Mouse (Mus musculus) midbrain, embryonic 11.5 days (tissue): ENCODE results near the gene Eef1a2. TPM values are rescaled to one million over a fixed set of nuclear protein-coding genes. Genes with fewer than 3 reads are reported as not detected.
A peak's percentile ranks its signal among the peaks of the same experiment; 100 is the strongest.

Source experiments
- ATAC-seq: fragments of 200-750 bp; cut with Nextera tagmentation; 2 replicates; pipeline ENCODE4 v1.8.0; 2017; ENCODE audit warnings: moderate TSS enrichment, moderate library complexity; ENCODE audit not compliant: low FRiP score
- DNase-seq: peaks from one replicate; pipeline ENCODE4 v3.0.0; 2015; ENCODE audit warnings: low spot score; ENCODE audit errors: missing footprints
- H3K27ac ChIP-seq: fragments of 300-500 bp; sonication (generic); 2 replicates; pipeline ENCODE4 v1.5.1; 2014; ENCODE audit warnings: low read depth, low read length
- H3K27me3 ChIP-seq: fragments of 300-500 bp; sonication (generic); 2 replicates; pipeline ENCODE4 v1.6.1; 2014; ENCODE audit warnings: mild to moderate bottlenecking, low read length, moderate library complexity, mixed read lengths; ENCODE audit not compliant: control insufficient read depth, insufficient read depth
- H3K36me3 ChIP-seq: fragments of 300-500 bp; sonication (generic); 2 replicates; pipeline ENCODE4 v1.6.1; 2014; ENCODE audit warnings: mild to moderate bottlenecking, low read length, moderate library complexity, mixed read lengths; ENCODE audit not compliant: control insufficient read depth, insufficient read depth
- H3K4me1 ChIP-seq: fragments of 300-500 bp; sonication (generic); 2 replicates; pipeline ENCODE4 v1.6.1; 2014; ENCODE audit warnings: low read length; ENCODE audit not compliant: control insufficient read depth, insufficient read depth
- H3K4me2 ChIP-seq: fragments of 300-500 bp; sonication (generic); 2 replicates; pipeline ENCODE4 v1.6.1; 2014; ENCODE audit warnings: mild to moderate bottlenecking, moderate library complexity
- H3K4me3 ChIP-seq: fragments of 300-500 bp; sonication (generic); 2 replicates; pipeline ENCODE4 v1.5.1; 2014; ENCODE audit warnings: low read depth, low read length
- H3K9ac ChIP-seq: fragments of 300-500 bp; sonication (generic); 2 replicates; pipeline ENCODE4 v1.6.1; 2014; ENCODE audit warnings: low read length
- H3K9me3 ChIP-seq: fragments of 300-500 bp; sonication (generic); 2 replicates; pipeline ENCODE4 v1.6.1; 2016; ENCODE audit warnings: low read length; ENCODE audit not compliant: control insufficient read depth
- WGBS: fragments of 180-500 bp; shearing (Covaris S2); extraction: QIAGEN DNeasy Blood & Tissue Kit; methylation state at CpG from one replicate; pipeline ENCODE4 v1.1.7; 2014; 5-methylcytosine and 5-hydroxymethylcytosine counted together
- polyA plus RNA-seq: library from polyadenylated mRNA; unstranded; fragments of >200 nt; fragmentation: Nextera tagmentation; extraction: Ambion mirVana; gene quantifications from 2 replicates; pipeline ENCODE4 v1.2.1, GENCODE M21; 2014

Gene Eef1a2
- 0.87 and 0.94 TPM in 2 replicates for polyA plus RNA-seq

GRCm38 (mm10) chr2:181156248-181157121 lies at the start of gene Eef1a2:
TSS of gene Eef1a2 (minus strand) at chr2:181157014.
- Histone ChIP-seq H3K36me3 (no peaks in the 10 kb centered on the region), H3K4me1 (peaks cover 15% of the 10 kb centered on the region), H3K9me3 (no peaks in the 10 kb centered on the region), H3K9ac (peak within 1 kb of the TSS; percentile 64), H3K4me3 (peak within 1 kb of the TSS; percentile 38), H3K27ac (no peak within 1 kb of the TSS), H3K27me3 (peaks cover 16% of the 10 kb centered on the region), H3K4me2 (peak within 1 kb of the TSS; percentile 60)
- peak; percentile 88 for DNase-seq
- 4% methylated on average over 55 of the region's 55 CpGs for WGBS
- ATAC-seq, result peak; percentile 46; the same call in 1 of the 2 replicates

GRCm38 (mm10) chr2:181206118-181206517 lies 49.3 kb upstream of the Eef1a2 start:
- H3K4me1 ChIP-seq, result no peaks in the 10 kb centered on the region
- no peaks in the 10 kb centered on the region; the same call in 1 of the 2 replicates for H3K27me3 ChIP-seq
- DNase-seq, result no peak
- ATAC-seq, result no peak
- no peaks in the 10 kb centered on the region for H3K36me3 ChIP-seq
- H3K9ac ChIP-seq, result no peak overlapping the region
- H3K4me3 ChIP-seq, result no peak overlapping the region
- WGBS, result 82% methylated on average over 9 of the region's 9 CpGs
- H3K27ac ChIP-seq, result no peak overlapping the region
- H3K9me3 ChIP-seq, result no peaks in the 10 kb centered on the region
- no peak overlapping the region for H3K4me2 ChIP-seq

GRCm38 (mm10) chr2:181205678-181206077 lies 48.9 kb upstream of the Eef1a2 start:
- 90% methylated on average over 5 of the region's 5 CpGs for WGBS
- DNase-seq (no peak), ATAC-seq (no peak)
- Histone ChIP-seq H3K9ac (no peak overlapping the region), H3K4me1 (no peaks in the 10 kb centered on the region), H3K4me3 (no peak overlapping the region), H3K36me3 (no peaks in the 10 kb centered on the region), H3K4me2 (no peak overlapping the region), H3K27ac (no peak overlapping the region), H3K9me3 (no peaks in the 10 kb centered on the region), H3K27me3 (no peaks in the 10 kb centered on the region)

- no peaks in the 10 kb centered on the region for H3K4me1 ChIP-seq
- no peaks in the 10 kb centered on the region for H3K9me3 ChIP-seq
- H3K27me3 ChIP-seq, result no peaks in the 10 kb centered on the region
- H3K4me2 ChIP-seq, result no peak overlapping the region
- 81% methylated on average over 6 of the region's 6 CpGs for WGBS
- DNase-seq (no peak), ATAC-seq (no peak)
- no peaks in the 10 kb centered on the region for H3K36me3 ChIP-seq
- H3K4me3 ChIP-seq, result no peak overlapping the region
- no peak overlapping the region for H3K27ac ChIP-seq
- H3K9ac ChIP-seq, result no peak overlapping the region
Measured at GRCm38 (mm10) chr2:181202886-181203285, 46.1 kb upstream of the Eef1a2 start.

- 90% methylated on average over 3 of the region's 3 CpGs for WGBS
- Histone ChIP-seq H3K27me3 (no peaks in the 10 kb centered on the region), H3K4me3 (no peak within 1 kb of the TSS), H3K4me1 (no peaks in the 10 kb centered on the region), H3K9me3 (no peaks in the 10 kb centered on the region), H3K36me3 (no peaks in the 10 kb centered on the region), H3K27ac (no peak within 1 kb of the TSS), H3K9ac (no peak within 1 kb of the TSS), H3K4me2 (no peak within 1 kb of the TSS)
- DNase-seq, result no peak
- ATAC-seq, result no peak
Measured at GRCm38 (mm10) chr2:181202422-181202821, 45.6 kb upstream of the Eef1a2 start, which contains the start of gene Ptk6. TSS of gene Ptk6 (minus strand) at chr2:181202789.

- Histone ChIP-seq H3K36me3 (no peaks in the 10 kb centered on the region), H3K27me3 (no peaks in the 10 kb centered on the region), H3K4me3 (no peak overlapping the region), H3K9me3 (no peaks in the 10 kb centered on the region), H3K9ac (no peak overlapping the region), H3K4me2 (no peak overlapping the region), H3K27ac (no peak overlapping the region), H3K4me1 (no peaks in the 10 kb centered on the region)
- ATAC-seq (no peak), DNase-seq (no peak)
- WGBS, result 75% methylated on average over 3 of the region's 3 CpGs
Measured at GRCm38 (mm10) chr2:181201606-181202005, 44.8 kb upstream of the Eef1a2 start.

GRCm38 (mm10) chr2:181196628-181197300 lies 40.0 kb upstream of the Eef1a2 start:
- no peaks in the 10 kb centered on the region for H3K27me3 ChIP-seq
- WGBS, result 93% methylated on average over 4 of the region's 4 CpGs

GRCm38 (mm10) chr2:181193044-181193443 lies 36.2 kb upstream of the Eef1a2 start:
- Histone ChIP-seq H3K4me1 (peaks cover 6% of the 10 kb centered on the region), H3K4me2 (no peak overlapping the region), H3K27ac (no peak overlapping the region), H3K36me3 (no peaks in the 10 kb centered on the region; the same call in 1 of the 2 replicates), H3K4me3 (no peak overlapping the region), H3K27me3 (no peaks in the 10 kb centered on the region), H3K9ac (no peak overlapping the region), H3K9me3 (no peaks in the 10 kb centered on the region)
- no peak for DNase-seq
- no peak for ATAC-seq
- 80% methylated on average over 3 of the region's 3 CpGs for WGBS

More at GRCm38 (mm10) chr2:181196628-181197300, 40.0 kb upstream of the Eef1a2 start:
- no peak for DNase-seq
- no peaks in the 10 kb centered on the region for H3K36me3 ChIP-seq
- no peak for ATAC-seq
- H3K9me3 ChIP-seq, result no peaks in the 10 kb centered on the region
- no peak overlapping the region for H3K4me3 ChIP-seq
- H3K4me1 ChIP-seq, result no peaks in the 10 kb centered on the region
- no peak overlapping the region for H3K9ac ChIP-seq
- H3K27ac ChIP-seq, result no peak overlapping the region
- no peak overlapping the region for H3K4me2 ChIP-seq

GRCm38 (mm10) chr2:181191936-181192335 lies 35.1 kb upstream of the Eef1a2 start:
- WGBS, result 69% methylated on average over 4 of the region's 4 CpGs
- no peaks in the 10 kb centered on the region for H3K9me3 ChIP-seq
- no peak overlapping the region for H3K4me3 ChIP-seq
- no peak overlapping the region for H3K9ac ChIP-seq
- H3K4me1 ChIP-seq, result peaks cover 6% of the 10 kb centered on the region
- no peaks in the 10 kb centered on the region for H3K27me3 ChIP-seq
- DNase-seq (no peak), ATAC-seq (no peak)
- no peaks in the 10 kb centered on the region; the same call in 1 of the 2 replicates for H3K36me3 ChIP-seq
- no peak overlapping the region for H3K4me2 ChIP-seq
- no peak overlapping the region for H3K27ac ChIP-seq
